Mouse (Mus musculus): ENCODE results near the gene Otx2.

DNA sequence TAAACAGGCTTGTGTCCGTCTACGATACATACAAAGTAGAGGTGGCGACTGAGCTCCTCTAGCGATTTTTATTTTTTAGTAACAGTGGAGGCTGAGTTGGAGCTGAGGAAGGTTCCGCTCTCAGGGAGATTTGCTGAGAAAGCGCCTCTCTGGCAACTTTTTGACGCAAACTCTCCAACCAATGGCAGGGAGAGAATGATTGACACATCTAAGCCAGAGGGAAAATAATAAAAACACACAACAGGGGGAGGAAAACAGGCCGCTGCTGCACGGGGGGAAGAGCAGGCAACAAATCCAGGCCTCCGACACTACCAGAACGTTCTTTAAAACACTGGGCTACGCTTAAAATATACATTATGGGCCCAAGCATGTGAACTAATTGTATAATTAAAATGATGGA, 6.2 kb downstream of the Otx2 start:
- TF ChIP-seq CTCF (IDR thresholded peaks at IDR 0.05; ENCODE audit: low read depth) (no peak), EP300 (IDR thresholded peaks at IDR 0.05; ENCODE audit: low read depth) (no peak)

Measured in liver, embryonic 14.5 days (tissue).